Mouse (Mus musculus): ENCODE results near the gene Nhp2.
"Not testable (repeated sequence)": the region's sequence is repeated elsewhere in the genome, so short reads cannot be mapped to it uniquely, and the experiment has no call there.

Gene Nhp2

DNA sequence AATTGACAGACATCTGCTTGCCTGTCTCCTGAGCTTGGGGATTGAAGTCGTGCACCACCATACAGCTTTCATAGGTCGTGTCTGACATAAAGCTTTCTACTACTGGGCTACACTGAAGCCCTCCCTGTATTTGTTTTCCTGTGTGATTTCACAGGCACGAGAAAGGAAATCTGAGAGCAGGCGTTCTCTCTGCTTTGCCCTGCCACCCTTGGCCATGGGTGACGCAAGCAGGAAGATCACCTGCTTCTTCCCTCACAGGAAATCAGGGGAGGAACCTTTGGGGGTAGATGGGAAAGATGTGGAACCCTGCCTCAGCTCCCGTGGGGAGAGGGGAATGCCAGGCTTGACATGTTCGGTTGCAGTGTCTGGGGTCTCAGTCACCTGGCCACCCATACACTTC, 38.8 kb downstream of the Nhp2 start:
- no peak for DNase-seq (ENCODE audit: low read depth, low spot score)

GRCm38 (mm10) chr11:51658705-51659104, 39.2 kb downstream of the Nhp2 start:
- DNase-seq (ENCODE audit: low read depth, low spot score), result no peak

- no peak for DNase-seq (ENCODE audit: low read depth, low spot score)
These were observed 42.4 kb downstream of the Nhp2 start for GRCm38 (mm10) chr11:51661867-51662365.

- DNase-seq (ENCODE audit: low read depth, low spot score), result no peak
These were observed 43.1 kb downstream of the Nhp2 start for GRCm38 (mm10) chr11:51662632-51663031.

DNA sequence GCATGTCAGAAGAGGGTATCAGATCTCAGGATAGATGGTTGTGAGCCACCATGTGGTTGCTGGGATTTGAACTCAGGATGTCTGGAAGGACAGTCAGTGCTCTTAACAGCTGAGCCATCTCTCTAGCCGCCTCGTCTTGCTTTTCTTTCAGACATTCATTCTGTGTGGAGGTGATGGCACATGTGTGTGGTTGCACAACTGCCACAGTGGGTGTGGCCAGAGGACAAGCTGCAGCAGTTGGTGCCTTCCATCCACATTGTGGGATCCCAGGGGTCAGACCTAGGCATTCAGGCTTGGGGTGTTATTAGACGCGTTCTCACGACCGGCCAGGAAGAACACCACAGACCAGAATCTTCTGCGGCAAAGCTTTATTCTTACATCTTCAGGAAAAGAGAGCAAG, 45.2 kb downstream of the Nhp2 start:
- DNase-seq (ENCODE audit: low read depth, low spot score), result not testable (repeated sequence)

DNA sequence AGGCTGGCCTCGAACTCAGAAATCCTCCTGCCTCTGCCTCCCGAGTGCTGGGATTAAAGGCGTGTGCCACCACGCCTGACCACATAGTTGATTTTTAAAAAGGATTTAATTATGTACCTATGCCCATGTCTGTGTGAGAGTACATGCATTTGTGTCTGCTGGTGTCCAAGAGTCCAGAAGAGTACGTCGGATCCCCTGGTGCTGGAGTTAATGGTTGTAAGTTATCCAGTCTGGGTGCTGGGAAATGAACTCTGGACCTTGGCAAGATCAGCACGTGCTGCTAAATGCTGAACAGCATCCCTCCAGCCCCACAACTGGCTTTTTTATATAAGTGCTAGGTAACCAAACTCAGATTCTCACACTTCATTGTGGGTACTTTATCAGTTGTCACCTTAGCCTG, 51.3 kb downstream of the Nhp2 start:
- no peak for DNase-seq (ENCODE audit: low read depth, low spot score)

DNA sequence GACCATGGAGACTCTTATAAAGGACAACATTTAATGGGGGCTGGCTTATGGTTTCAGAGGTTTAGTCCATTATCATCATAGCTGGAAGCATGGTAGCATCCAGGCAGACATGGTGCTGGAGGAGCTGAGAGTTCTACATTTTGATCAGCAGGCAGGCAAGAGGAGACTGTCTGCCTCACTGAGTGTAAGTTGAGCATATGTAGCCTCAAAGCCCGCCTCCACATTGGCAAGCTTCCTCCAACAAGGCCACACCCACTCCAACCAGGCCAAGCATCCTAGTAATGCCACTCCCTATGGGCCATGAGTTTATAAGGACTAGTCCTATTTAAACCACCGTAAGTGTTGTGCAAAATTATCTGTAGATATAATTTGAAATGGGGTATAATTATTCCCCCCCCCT, 51.8 kb downstream of the Nhp2 start:
- no peak for DNase-seq (ENCODE audit: low read depth, low spot score)

- DNase-seq (ENCODE audit: low read depth, low spot score), result no peak
These were observed 53.8 kb downstream of the Nhp2 start for GRCm38 (mm10) chr11:51673291-51673690.

Measured in embryo, embryonic 11.5 days (tissue).